Mouse (Mus musculus) MEL (cell line): ENCODE results near the gene AA467197. TPM values are rescaled to one million over a fixed set of nuclear protein-coding genes. Genes with fewer than 3 reads are reported as not detected.

Experiments used
- DNase-seq: peaks from one replicate; pipeline ENCODE4 v3.0.0; 2011; ENCODE audit warnings: low read depth, low spot score
- H3K27ac ChIP-seq: 2 replicates; pipeline ENCODE4 v1.5.1; 2012; ENCODE audit warnings: low read depth, mild to moderate bottlenecking, control low read depth, low read length, moderate library complexity; ENCODE audit not compliant: control insufficient read depth
- H3K27me3 ChIP-seq, 2 experiments: fragments of 150-350 bp in 1 of 2; sonication (generic) in 1 of 2; 2 replicates each; pipeline ENCODE4 v1.6.1; 2012; ENCODE audit warnings: low read length in 2 of 2, mild to moderate bottlenecking in 2 of 2, improper control_type of control experiment in 1 of 2, moderate library complexity in 1 of 2; ENCODE audit not compliant: insufficient read depth in 2 of 2, control insufficient read depth in 1 of 2
- H3K36me3 ChIP-seq, 2 experiments: 2 replicates each; pipeline ENCODE4 v1.6.1; 2012 to 2014; ENCODE audit warnings: low read length in 2 of 2, improper control_type of control experiment in 1 of 2, inconsistent platforms in 1 of 2, mild to moderate bottlenecking in 1 of 2; ENCODE audit not compliant: insufficient read depth in 2 of 2, control insufficient read depth in 1 of 2
- H3K4me1 ChIP-seq, 2 experiments: fragments of 150-350 bp in 1 of 2; sonication (generic) in 1 of 2; 2 replicates each; pipeline ENCODE4 v1.6.1; 2012; ENCODE audit warnings: low read length in 2 of 2, improper control_type of control experiment in 1 of 2, mild to moderate bottlenecking in 1 of 2; ENCODE audit not compliant: insufficient read depth in 2 of 2, control insufficient read depth in 1 of 2
- H3K4me3 ChIP-seq, 2 experiments: fragments of 150-350 bp in 1 of 2; sonication (generic) in 1 of 2; 2 replicates each; pipeline ENCODE4 v1.5.1; 2012; ENCODE audit warnings: low read depth in 2 of 2, low read length in 2 of 2, mild to moderate bottlenecking in 2 of 2, moderate library complexity in 2 of 2, control low read depth in 1 of 2, improper control_type of control experiment in 1 of 2; ENCODE audit not compliant: control insufficient read depth in 1 of 2, insufficient read depth in 1 of 2
- H3K79me2 ChIP-seq: 2 replicates; pipeline ENCODE4 v1.6.1; 2012; ENCODE audit warnings: mild to moderate bottlenecking, low read length, moderate library complexity; ENCODE audit not compliant: control insufficient read depth, poor library complexity, insufficient read depth
- H3K9ac ChIP-seq: 2 replicates; pipeline ENCODE4 v1.6.1; 2012; ENCODE audit warnings: low read depth, mild to moderate bottlenecking, control low read depth, low read length, moderate library complexity; ENCODE audit not compliant: control insufficient read depth, poor library complexity, severe bottlenecking
- H3K9me3 ChIP-seq: fragments of 150-350 bp; sonication (generic); replicated peaks from 2 replicates; pipeline ENCODE4 v1.6.1; 2012; ENCODE audit warnings: mild to moderate bottlenecking, low read length, improper control_type of control experiment, moderate library complexity; ENCODE audit not compliant: insufficient read depth
- BHLHE40 ChIP-seq: IDR thresholded peaks from 2 replicates; pipeline ENCODE4 v1.6.1; 2012; ENCODE audit warnings: low read depth, mild to moderate bottlenecking, inconsistent platforms, low read length, improper control_type of control experiment, borderline replicate concordance
- CHD1 ChIP-seq: IDR thresholded peaks from 2 replicates; pipeline ENCODE4 v1.6.1; 2012; ENCODE audit warnings: low read depth, mild to moderate bottlenecking, inconsistent platforms, low read length, improper control_type of control experiment
- E2F4 ChIP-seq: IDR thresholded peaks from 2 replicates; pipeline ENCODE4 v1.6.1; 2011; ENCODE audit warnings: low read depth, low read length, improper control_type of control experiment, borderline replicate concordance
- EP300 ChIP-seq, 2 experiments: IDR thresholded peaks; 2 replicates each; pipeline ENCODE4 v1.6.1; 2011; ENCODE audit warnings: improper control_type of control experiment in 2 of 2, low read length in 2 of 2, low read depth in 1 of 2, mild to moderate bottlenecking in 1 of 2
- GATA1 ChIP-seq: IDR thresholded peaks from 2 replicates; pipeline ENCODE4 v1.6.1; 2011; ENCODE audit warnings: low read depth, low read length, improper control_type of control experiment
- MAX ChIP-seq: IDR thresholded peaks from 2 replicates; pipeline ENCODE4 v1.6.1; 2011; ENCODE audit warnings: low read length, improper control_type of control experiment
- MAZ ChIP-seq: IDR thresholded peaks from 2 replicates; pipeline ENCODE4 v1.6.1; 2012; ENCODE audit warnings: low read depth, mild to moderate bottlenecking, inconsistent platforms, low read length, improper control_type of control experiment
- MYC ChIP-seq: IDR thresholded peaks from 2 replicates; pipeline ENCODE4 v1.6.1; 2011; ENCODE audit warnings: low read depth, mild to moderate bottlenecking, low read length, improper control_type of control experiment, moderate library complexity
- NRF1 ChIP-seq: IDR thresholded peaks from 2 replicates; pipeline ENCODE4 v1.6.1; 2014; ENCODE audit warnings: low read depth, mild to moderate bottlenecking, inconsistent platforms, low read length, improper control_type of control experiment, moderate library complexity; ENCODE audit not compliant: poor library complexity, insufficient read depth, severe bottlenecking
- POLR2AphosphoS2 ChIP-seq: IDR thresholded peaks from 2 replicates; pipeline ENCODE4 v1.6.1; 2011; ENCODE audit warnings: low read length, improper control_type of control experiment
- POLR2AphosphoS5 ChIP-seq: IDR thresholded peaks from 2 replicates; pipeline ENCODE4 v1.6.1; 2012; ENCODE audit warnings: low read depth, borderline replicate concordance, mild to moderate bottlenecking, inconsistent platforms, low read length, moderate library complexity, mixed read lengths
- USF1 ChIP-seq: IDR thresholded peaks from 2 replicates; pipeline ENCODE4 v1.6.1; 2014; ENCODE audit warnings: low read depth, mild to moderate bottlenecking, inconsistent platforms, low read length, improper control_type of control experiment, moderate library complexity
- ZC3H11A ChIP-seq: IDR thresholded peaks from 2 replicates; pipeline ENCODE4 v1.6.1; 2012; ENCODE audit warnings: low read depth, mild to moderate bottlenecking, inconsistent platforms, low read length, improper control_type of control experiment
- ZMIZ1 ChIP-seq: IDR thresholded peaks from 2 replicates; pipeline ENCODE4 v1.6.1; 2012; ENCODE audit warnings: low read depth, mild to moderate bottlenecking, inconsistent platforms, low read length, improper control_type of control experiment, moderate library complexity
- polyA plus RNA-seq, 2 experiments: library from polyadenylated mRNA; stranded (reverse) in 1 of 2; unstranded in 1 of 2; fragments of >175 nt in 1 of 2; fragments of >200 nt in 1 of 2; gene quantifications; 2 replicates each; pipeline versions ENCODE4 v1.2.1 to v1.2.4; 2012; ENCODE audit warnings: low replicate concordance in 2 of 2, low read depth in 1 of 2; ENCODE audit not compliant: insufficient read length in 2 of 2, insufficient read depth in 1 of 2, missing spikeins in 1 of 2
- total RNA-seq: library from RNA; depleted of rRNA; stranded (reverse); fragments of 300-350 nt; gene quantifications from 2 replicates; pipeline ENCODE4 v1.2.3, GENCODE M21; 2012

Gene AA467197
- total and polyA plus RNA-seq, 3 experiments = not detected

- no peaks in the 10 kb centered on the region for H3K36me3 ChIP-seq
- no peaks in the 10 kb centered on the region for H3K9me3 ChIP-seq
- no peak for TF ChIP-seq MAZ
- DNase-seq = no peak
- H3K27ac ChIP-seq = no peak overlapping the region
- no peaks in the 10 kb centered on the region for H3K79me2 ChIP-seq
- H3K4me3 ChIP-seq = no peak overlapping the region
- H3K9ac ChIP-seq = no peak overlapping the region
- peaks cover 0 to 2% of the 10 kb centered on the region in 2 experiments; a peak in 1 of 4 replicates for H3K27me3 ChIP-seq
- no peaks in the 10 kb centered on the region for H3K4me1 ChIP-seq
These were observed 1.9 kb downstream of the AA467197 start for GRCm38 (mm10) chr2:122638673-122639072.

- H3K79me2 ChIP-seq = no peaks in the 10 kb centered on the region
- H3K27ac ChIP-seq = no peak overlapping the region
- H3K27me3 ChIP-seq = no peaks in the 10 kb centered on the region; a peak in 1 of 4 replicates
- H3K9ac ChIP-seq = no peak overlapping the region
- DNase-seq = no peak
- H3K4me1 ChIP-seq = no peaks in the 10 kb centered on the region
- no peak overlapping the region for H3K4me3 ChIP-seq
- H3K36me3 ChIP-seq = no peaks in the 10 kb centered on the region
- TF ChIP-seq GATA1 = no peak
- TF ChIP-seq USF1 = no peak
- no peak for TF ChIP-seq ZMIZ1
- no peak for TF ChIP-seq POLR2AphosphoS2
- TF ChIP-seq EP300 (IDR thresholded peaks at IDR 0.05; ENCODE audit: low read depth in 1 of 2, low read length in 2 of 2) = no peak
- TF ChIP-seq NRF1 = no peak
- no peak for TF ChIP-seq CHD1
- TF ChIP-seq E2F4 = no peak
- H3K9me3 ChIP-seq = no peaks in the 10 kb centered on the region
These were observed 15.6 kb downstream of the AA467197 start for GRCm38 (mm10) chr2:122652096-122653084.

- Histone ChIP-seq H3K27me3 (no peaks in the 10 kb centered on the region), H3K79me2 (no peaks in the 10 kb centered on the region), H3K4me1 (no peaks in the 10 kb centered on the region), H3K36me3 (no peaks in the 10 kb centered on the region), H3K9me3 (no peaks in the 10 kb centered on the region), H3K4me3 (no peak overlapping the region), H3K27ac (no peak overlapping the region), H3K9ac (no peak overlapping the region)
- TF ChIP-seq MYC (no peak), MAX (no peak), ZC3H11A (no peak), POLR2AphosphoS5 (no peak), BHLHE40 (no peak)
- no peak for DNase-seq
These were observed 19.3 kb downstream of the AA467197 start for GRCm38 (mm10) chr2:122656052-122656451.
